Mouse (Mus musculus) liver, embryonic 14.5 days (tissue): Measurements from ENCODE around the gene Fcmr.

Experiments used
- CTCF ChIP-seq: IDR thresholded peaks from 2 replicates; pipeline ENCODE4 v1.5.1; 2016; ENCODE audit warnings: antibody characterized with exemption, low read depth, control low read depth
- EP300 ChIP-seq: IDR thresholded peaks from 2 replicates; pipeline ENCODE4 v1.6.1; 2016; ENCODE audit warnings: antibody characterized with exemption, low read depth

DNA sequence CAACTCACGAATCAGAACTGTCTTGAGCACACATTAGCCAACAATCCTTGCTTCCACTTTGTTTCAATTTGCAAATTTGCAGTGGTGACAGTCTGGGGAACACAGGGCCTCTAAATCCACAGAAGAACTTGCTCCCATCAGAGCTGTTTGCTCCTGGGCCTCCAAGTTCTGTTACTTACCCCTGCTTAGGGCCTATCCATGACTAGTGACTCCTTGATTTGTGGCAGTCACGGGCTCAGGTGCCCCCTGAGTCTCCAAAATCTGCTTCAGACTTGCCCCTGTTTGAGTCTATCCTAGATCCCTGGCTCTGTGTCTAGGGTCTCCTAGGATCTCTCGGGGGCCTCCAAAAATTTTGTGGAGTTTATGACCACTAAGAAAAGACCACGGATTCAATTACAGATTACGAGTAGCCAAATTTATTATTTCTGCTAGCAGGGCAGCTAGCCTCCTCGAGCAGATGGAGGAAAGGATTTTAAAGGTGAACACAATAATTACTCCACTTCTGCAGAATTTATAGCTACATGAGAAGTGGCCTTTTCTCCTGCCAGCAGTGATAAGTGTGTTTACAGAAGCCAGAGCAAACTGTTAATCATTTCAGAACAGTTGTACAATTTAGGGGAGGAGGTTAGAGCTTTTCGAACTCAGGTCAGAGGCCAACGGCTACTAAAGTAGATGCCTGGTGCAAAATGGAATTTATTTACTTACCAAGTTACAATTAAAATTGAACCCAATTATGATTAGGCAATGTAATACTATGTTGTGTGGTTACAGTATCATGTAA lies 24.7 kb upstream of the Fcmr start:
- TF ChIP-seq CTCF (no peak), EP300 (no peak)
